Mouse (Mus musculus) lung, adult 2 months (tissue): ENCODE data around the gene Hopx.

Experiments
- CTCF ChIP-seq: fragments of 200-500 bp; IDR thresholded peaks from 2 replicates; pipeline ENCODE4 v1.5.1; 2011; ENCODE audit warnings: mild to moderate bottlenecking, low read length, control low read depth; ENCODE audit not compliant: insufficient read depth
- POLR2A ChIP-seq: fragments of 200-500 bp; IDR thresholded peaks from 2 replicates; pipeline ENCODE4 v1.6.1; 2011; ENCODE audit warnings: low read depth, mild to moderate bottlenecking, control low read depth, low read length, borderline replicate concordance; ENCODE audit errors: extremely low read depth

- no peak for TF ChIP-seq CTCF
- TF ChIP-seq POLR2A = no peak
These were observed 34.2 kb downstream of the Hopx start for GRCm38 (mm10) chr5:77080761-77081160.
